Comparison of ENCODE assay signal across 8 mouse cellular contexts in genomic region chr11:94543932-94544331, GRCm38 (mm10). TPM values are rescaled to one million over a fixed set of nuclear protein-coding genes. Genes with fewer than 3 reads are reported as not detected.
DNase-seq lines count a peak whose midpoint lies in the region; ATAC-seq and TF ChIP-seq lines count a peak whose summit lies in the region.

No protein-coding gene starts in this region.

- intact Hi-C loops in left cerebral cortex, adult 2 months (cut with DNase I) = loop anchor here (2.0 to 10.0 kb wide), 2 partner anchors 139 to 399 kb away; no protein-coding TSS in a partner anchor

- TF ChIP-seq CTCF in left cerebral cortex, adult 2 months (IDR thresholded peaks at IDR 0.05) = peak; percentile 95

- H3K27ac ChIP-seq in left cerebral cortex, adult 2 months = peak overlapping the region; percentile 26

- ATAC-seq in common myeloid progenitor, adult 5-6 weeks (replicated peaks; ENCODE audit: low read depth, poor library complexity, severe bottlenecking) = peak; percentile 61
- 0 out of 2 replicates have a peak, but pooled peaks have one; percentile 28 for ATAC-seq in megakaryocyte-erythroid progenitor cell, adult 5-6 weeks (replicated peaks; ENCODE audit: low FRiP score, low TSS enrichment, poor library complexity, severe bottlenecking)

- DNase-seq in adrenal gland, adult 18-20 months (ENCODE audit: low spot score in 2 of 2) = peak; percentile 94 to 96
- DNase-seq in gastrocnemius, adult 8-10 months (ENCODE audit: low spot score in 2 of 2) = peak; percentile 92 to 95
- peak; percentile 70 for DNase-seq in induced T-regulatory cell, adult 2 months (ENCODE audit: low read depth)
- DNase-seq in left cerebral cortex, adult 2 months (ENCODE audit: extremely low spot score in 1 of 2, low spot score in 2 of 2) = peak; percentile 86 to 94
- peak; percentile 88 for DNase-seq in right cerebral cortex, postnatal 25 days
- DNase-seq in urinary bladder, postnatal 4 days (ENCODE audit: low spot score in 2 of 2) = peak; percentile 87 to 97

- peak overlapping the region; percentile 47 for H3K4me3 ChIP-seq in left cerebral cortex, adult 2 months

RNA-seq across cellular contexts. Expression of gene Rsad1, which starts 5.1 kb away (rescaled TPM):
- 10 to 100 TPM; 12.2 to 16.7 TPM for total RNA-seq in adrenal gland, adult 18-20 months (2021)
- total RNA-seq in common myeloid progenitor, adult 5-6 weeks (2017) = 6.2 and 10.6 TPM in 2 replicates
- 1 to 10 TPM; 4.0 to 5.1 (median 4.4) TPM for total RNA-seq in gastrocnemius, adult 8-10 months (2022)
- 10 to 100 TPM; 12.8 to 15.0 TPM for total RNA-seq in left cerebral cortex, adult 2 months (2021)
- 7.4 and 11.2 TPM in 2 replicates for total RNA-seq in megakaryocyte-erythroid progenitor cell, adult 5-6 weeks (2014; fragmentation: Nextera tagmentation)
- 6.8 and 8.6 TPM in 2 replicates for total RNA-seq in megakaryocyte-erythroid progenitor cell, adult 5-6 weeks (2017)

RNA-seq across cellular contexts. Expression of gene Chad, which starts 20.9 kb away (rescaled TPM):
- total RNA-seq in adrenal gland, adult 18-20 months (2021) = not detected
- not detected in 2 replicates for total RNA-seq in common myeloid progenitor, adult 5-6 weeks (2017)
- 10 to 100 TPM in 2 of 4 experiments, 1 to 10 TPM in 2; 3.0 to 32.8 (median 13.1) TPM for total RNA-seq in gastrocnemius, adult 8-10 months (2022)
- under 1 TPM; 0.33 to 0.34 TPM for total RNA-seq in left cerebral cortex, adult 2 months (2021)
- 0.50 and 0.87 TPM in 2 replicates for total RNA-seq in megakaryocyte-erythroid progenitor cell, adult 5-6 weeks (2014; fragmentation: Nextera tagmentation)
- total RNA-seq in megakaryocyte-erythroid progenitor cell, adult 5-6 weeks (2017) = not detected in 2 replicates

RNA-seq across cellular contexts. Expression of gene Mycbpap, which starts 22.4 kb away (rescaled TPM):
- 10 to 100 TPM in 1 of 2 experiments, 1 to 10 TPM in 1; 7.4 to 12.4 TPM for total RNA-seq in adrenal gland, adult 18-20 months (2021)
- total RNA-seq in common myeloid progenitor, adult 5-6 weeks (2017) = 0.55 and 10.8 TPM in 2 replicates
- not detected for total RNA-seq in gastrocnemius, adult 8-10 months (2022)
- 1 to 10 TPM; 8.5 to 8.9 TPM for total RNA-seq in left cerebral cortex, adult 2 months (2021)
- not detected in 2 replicates for total RNA-seq in megakaryocyte-erythroid progenitor cell, adult 5-6 weeks (2014; fragmentation: Nextera tagmentation)
- total RNA-seq in megakaryocyte-erythroid progenitor cell, adult 5-6 weeks (2017) = not detected in 2 replicates

RNA-seq across cellular contexts. Expression of gene Epn3, which starts 44.2 kb away (rescaled TPM):
- 10 to 100 TPM; 33.3 to 48.4 TPM for total RNA-seq in adrenal gland, adult 18-20 months (2021)
- total RNA-seq in common myeloid progenitor, adult 5-6 weeks (2017) = not detected in 2 replicates
- under 1 TPM in 1 of 4 experiments, not detected in 3; 0.11 TPM for total RNA-seq in gastrocnemius, adult 8-10 months (2022)
- total RNA-seq in left cerebral cortex, adult 2 months (2021) = under 1 TPM; 0.79 TPM
- total RNA-seq in megakaryocyte-erythroid progenitor cell, adult 5-6 weeks (2014; fragmentation: Nextera tagmentation) = not detected in 2 replicates
- total RNA-seq in megakaryocyte-erythroid progenitor cell, adult 5-6 weeks (2017) = not detected in 2 replicates

RNA-seq across cellular contexts. Expression of gene Acsf2, which starts 57.7 kb away (rescaled TPM):
- 100 to 1,000 TPM; 143 to 171 TPM for total RNA-seq in adrenal gland, adult 18-20 months (2021)
- total RNA-seq in common myeloid progenitor, adult 5-6 weeks (2017) = 7.9 and 8.1 TPM in 2 replicates
- total RNA-seq in gastrocnemius, adult 8-10 months (2022) = 1 to 10 TPM; 1.2 to 2.6 (median 1.9) TPM
- 10 to 100 TPM; 14.3 to 14.4 TPM for total RNA-seq in left cerebral cortex, adult 2 months (2021)
- 6.9 and 10.6 TPM in 2 replicates for total RNA-seq in megakaryocyte-erythroid progenitor cell, adult 5-6 weeks (2014; fragmentation: Nextera tagmentation)
- total RNA-seq in megakaryocyte-erythroid progenitor cell, adult 5-6 weeks (2017) = 1.0 and 2.8 TPM in 2 replicates

Comparison
In these comparisons a context has a peak if more than half of its experiments do, and no peak if none do; other contexts are left out.
1. Peak in every context shown above with its lines: DNase-seq, ATAC-seq, H3K4me3 ChIP-seq and H3K27ac ChIP-seq.